Mouse (Mus musculus) C2C12 (cell line): Measurements from ENCODE around the gene Parp6.

Source experiments
- CEBPB ChIP-seq: IDR thresholded peaks from one replicate; pipeline ENCODE4 v1.6.1; 2011; ENCODE audit warnings: low read depth, mild to moderate bottlenecking, control low read depth, moderate library complexity
- CTCF ChIP-seq: IDR thresholded peaks from one replicate; pipeline ENCODE4 v1.5.1; 2011; ENCODE audit not compliant: control insufficient read depth, insufficient read depth, insufficient read length
- FOSL1 ChIP-seq: IDR thresholded peaks from one replicate; pipeline ENCODE4 v1.8.0; 2011; ENCODE audit warnings: mild to moderate bottlenecking, low read length; ENCODE audit not compliant: poor library complexity, insufficient read depth, severe bottlenecking
- MYOG ChIP-seq: IDR thresholded peaks from one replicate; pipeline ENCODE4 v1.6.1; 2011; ENCODE audit not compliant: control insufficient read depth, insufficient read length; ENCODE audit errors: extremely low read depth

GRCm38 (mm10) chr9:59588252-59588651 lies 28.8 kb upstream of the Parp6 start:
- no peak for TF ChIP-seq FOSL1
- no peak for TF ChIP-seq CTCF
- no peak for TF ChIP-seq CEBPB
- TF ChIP-seq MYOG: no peak
